ENCODE assay signal across 10 mouse cellular contexts in the genomic region with DNA sequence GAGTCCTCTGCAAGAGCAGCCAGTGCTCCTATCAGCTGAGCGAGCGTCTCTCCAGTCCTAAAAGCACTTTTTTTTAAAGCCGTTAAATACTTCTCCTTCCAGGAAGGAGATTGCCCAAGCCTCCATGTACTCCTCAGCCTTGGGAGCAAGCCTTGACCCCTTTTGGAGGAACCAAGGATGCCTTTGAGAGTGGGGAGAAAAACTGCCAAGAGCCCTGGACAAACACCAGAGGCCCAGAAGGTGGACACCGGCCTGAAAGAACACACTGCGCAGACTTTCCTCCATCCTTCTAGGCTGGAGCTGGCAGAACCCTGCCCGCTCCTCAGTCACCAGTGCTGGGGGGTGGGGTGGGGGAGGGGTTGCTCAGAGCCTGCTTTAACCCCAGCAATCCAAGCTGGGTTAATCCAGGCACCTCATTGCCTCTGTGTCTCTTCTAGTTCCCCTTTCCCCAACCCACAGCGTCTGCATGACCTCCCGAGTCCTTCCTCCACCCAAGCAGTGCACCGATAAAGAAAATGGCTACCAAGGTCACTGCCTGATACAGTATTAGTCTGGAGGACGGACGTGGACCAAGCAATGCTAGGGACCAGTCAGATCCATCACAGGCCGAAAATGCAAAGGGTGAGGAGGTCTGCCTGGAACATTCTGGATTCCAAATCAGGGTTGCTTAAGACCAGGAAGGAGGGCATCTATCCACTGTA. TPM values are rescaled to one million over a fixed set of nuclear protein-coding genes. Genes with fewer than 3 reads are reported as not detected.
DNase-seq lines count a peak whose midpoint lies in the region; ATAC-seq and TF ChIP-seq lines count a peak whose summit lies in the region.
"Had no signal": no experiment of that assay in that cellular context is flagged by ENCODE, and none has a peak within 500 bp of the region (broad histone marks: within the 10 kb centered on the region; RNA-seq: fewer than 3 reads in every experiment).

No protein-coding gene starts in this region.

- 66% methylated on average over 12 of the region's 12 CpGs for WGBS in heart, embryonic 11.5 days (ENCODE audit: insufficient replicate concordance)
- 54% methylated on average over 12 of the region's 12 CpGs for WGBS in lung, adult 2 months

- TF ChIP-seq POLR2A in lung, adult 2 months (IDR thresholded peaks at IDR 0.05; ENCODE audit: borderline replicate concordance, extremely low read depth, low read depth, low read length) = no peak

- ATAC-seq in heart, embryonic 11.5 days (replicated peaks; ENCODE audit: insufficient number of reproducible peaks, low FRiP score, low TSS enrichment) = no peak

- H3K27me3 ChIP-seq in heart, embryonic 11.5 days (ENCODE audit: control insufficient read depth, insufficient read depth, low read length) = no peaks in the 10 kb centered on the region
- H3K27me3 ChIP-seq: hindbrain, embryonic 13.5 days; limb, embryonic 15.5 days had no signal

- no peak overlapping the region for H3K27ac ChIP-seq in heart, embryonic 11.5 days (ENCODE audit: low read depth, low read length)
- H3K27ac ChIP-seq: hindbrain, embryonic 13.5 days; limb, embryonic 15.5 days had no signal

- no peak overlapping the region for H3K4me3 ChIP-seq in heart, embryonic 11.5 days (ENCODE audit: low read depth, low read length)
- H3K4me3 ChIP-seq in lung, adult 2 months (replicated peaks; ENCODE audit: extremely low read depth, low read depth, low read length) = no peak overlapping the region
- H3K4me3 ChIP-seq: hindbrain, embryonic 13.5 days; limb, embryonic 15.5 days had no signal

- no peak overlapping the region for H3K9ac ChIP-seq in heart, embryonic 11.5 days (ENCODE audit: low read depth, low read length)
- H3K9ac ChIP-seq: hindbrain, embryonic 13.5 days; limb, embryonic 15.5 days had no signal

- peaks cover 9% of the 10 kb centered on the region for H3K36me3 ChIP-seq in heart, embryonic 11.5 days (ENCODE audit: control insufficient read depth, insufficient read depth, low read length)

- TF ChIP-seq CTCF in lung, adult 2 months (IDR thresholded peaks at IDR 0.05; ENCODE audit: insufficient read depth, low read length) = no peak

- peak; percentile 97 for DNase-seq in heart, adult 11 months
- peak; percentile 53 for DNase-seq in MEL-GATA-1-ER (ENCODE audit: extremely low read depth, low read depth)
- DNase-seq in cerebellum, postnatal 25 days = peak; percentile 67 to 68
- peak; percentile 45 for DNase-seq in lung, adult 2 months
- DNase-seq in thymus, postnatal 25 days = no peak
- no peak for DNase-seq in thymus, postnatal 4 days
- no peak for DNase-seq in embryo, embryonic 11 days

- no peak overlapping the region for H3K4me2 ChIP-seq in heart, embryonic 11.5 days
- H3K4me2 ChIP-seq: hindbrain, embryonic 13.5 days; limb, embryonic 15.5 days had no signal

- H3K4me1 ChIP-seq in heart, embryonic 11.5 days (ENCODE audit: control insufficient read depth, insufficient read depth, low read length) = peaks cover 19% of the 10 kb centered on the region
- no peaks in the 10 kb centered on the region; the same call in 1 of the 2 replicates for H3K4me1 ChIP-seq in lung, adult 2 months (ENCODE audit: control insufficient read depth, insufficient read depth, low read length)

- H3K9me3 ChIP-seq in heart, embryonic 11.5 days (replicated peaks; ENCODE audit: control insufficient read depth, low read length) = no peaks in the 10 kb centered on the region
- H3K9me3 ChIP-seq: hindbrain, embryonic 13.5 days; limb, embryonic 15.5 days had no signal

RNA-seq across cellular contexts. Expression of a gene that starts 8.6 kb away (rescaled TPM):
- 3.5 and 3.9 TPM in 2 replicates for polyA plus RNA-seq in heart, embryonic 11.5 days (2014; fragmentation: Nextera tagmentation; extraction: Ambion mirVana)
- polyA plus RNA-seq in lung, adult 2 months (2012; rRNA removed) = 45.7 and 52.3 TPM in 2 replicates

RNA-seq across cellular contexts. Expression of a gene that starts 29.3 kb away (rescaled TPM):
- polyA plus RNA-seq in heart, embryonic 11.5 days (2014; fragmentation: Nextera tagmentation; extraction: Ambion mirVana) = 1.5 TPM in 1 of 2 replicates, not detected in the other
- polyA plus RNA-seq in lung, adult 2 months (2012; rRNA removed) = 9.0 and 14.1 TPM in 2 replicates

RNA-seq across cellular contexts. Expression of a gene that starts 32.4 kb away (rescaled TPM):
- not detected in 2 replicates for polyA plus RNA-seq in heart, embryonic 11.5 days (2014; fragmentation: Nextera tagmentation; extraction: Ambion mirVana)
- 2.3 and 3.9 TPM in 2 replicates for polyA plus RNA-seq in lung, adult 2 months (2012; rRNA removed)

RNA-seq across cellular contexts. Expression of a gene that starts 37.6 kb away (rescaled TPM):
- 0.17 and 0.30 TPM in 2 replicates for polyA plus RNA-seq in heart, embryonic 11.5 days (2014; fragmentation: Nextera tagmentation; extraction: Ambion mirVana)
- 5.1 and 5.3 TPM in 2 replicates for polyA plus RNA-seq in lung, adult 2 months (2012; rRNA removed)

RNA-seq across cellular contexts. Expression of a gene that starts 50.2 kb away (rescaled TPM):
- 53.9 and 64.0 TPM in 2 replicates for polyA plus RNA-seq in heart, embryonic 11.5 days (2014; fragmentation: Nextera tagmentation; extraction: Ambion mirVana)
- 36.2 and 45.7 TPM in 2 replicates for polyA plus RNA-seq in lung, adult 2 months (2012; rRNA removed)

Comparison
In these comparisons a context has a peak if more than half of its experiments do, and no peak if none do; other contexts are left out.
1. DNase-seq: peak in heart, adult 11 months (single experiment), MEL-GATA-1-ER (single experiment), cerebellum, postnatal 25 days (2 of 2) and lung, adult 2 months (single experiment); none in thymus, postnatal 25 days (single experiment), thymus, postnatal 4 days (single experiment) and embryo, embryonic 11 days (single experiment).